Mouse (Mus musculus): ENCODE measurements at regions not wholly inside any gene's neighbourhood (a gene's known extent, or its start where the extent isn't known, plus 50 kb on each side); places are given as distances from the start of the nearest gene placed in this dataset.
A peak's percentile ranks its signal among the peaks of the same experiment; 100 is the strongest.
"Not testable (repeated sequence)": the region's sequence is repeated elsewhere in the genome, so short reads cannot be mapped to it uniquely, and the experiment has no call there.

DNA sequence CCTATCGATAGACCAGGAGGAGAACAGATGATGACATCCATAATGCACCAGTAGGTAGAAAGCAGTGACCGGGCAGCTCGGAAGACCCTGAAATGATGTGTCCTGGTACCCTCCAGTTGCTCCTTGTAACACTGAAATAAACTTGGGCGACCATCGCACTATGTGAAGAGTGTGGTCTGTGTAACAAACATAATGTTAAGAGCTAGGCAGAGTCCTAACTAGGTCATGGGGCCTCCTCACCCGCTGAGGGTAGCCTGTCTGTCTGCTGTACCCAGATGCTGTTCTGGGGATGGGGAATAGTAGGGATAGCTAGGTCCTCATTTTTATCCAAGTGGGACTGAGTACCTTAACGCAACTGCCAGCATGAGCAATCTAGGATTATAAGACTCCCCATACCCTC is 79.8 kb downstream of the Btg1 start:
- DNase-seq (ENCODE audit: low spot score) (no peak), ATAC-seq (no peak)
- H3K9me3 ChIP-seq (replicated peaks; ENCODE audit: control insufficient read depth, low read length) = no peaks in the 10 kb centered on the region
- H3K4me1 ChIP-seq (ENCODE audit: control insufficient read depth, insufficient read depth, low read length) = no peaks in the 10 kb centered on the region
- H3K36me3 ChIP-seq (ENCODE audit: control insufficient read depth, insufficient read depth, low read length) = no peaks in the 10 kb centered on the region
- H3K27me3 ChIP-seq (replicated peaks; ENCODE audit: control insufficient read depth, insufficient read depth, low read length) = no peaks in the 10 kb centered on the region
- no peak overlapping the region for H3K27ac ChIP-seq (ENCODE audit: low read depth, low read length)
- no peak overlapping the region for H3K4me2 ChIP-seq (ENCODE audit: low read length)
- no peak overlapping the region for H3K9ac ChIP-seq (ENCODE audit: low read length)
- H3K4me3 ChIP-seq (ENCODE audit: low read depth, low read length) = no peak overlapping the region
- 92% methylated on average over 7 of the region's 7 CpGs for WGBS

DNA sequence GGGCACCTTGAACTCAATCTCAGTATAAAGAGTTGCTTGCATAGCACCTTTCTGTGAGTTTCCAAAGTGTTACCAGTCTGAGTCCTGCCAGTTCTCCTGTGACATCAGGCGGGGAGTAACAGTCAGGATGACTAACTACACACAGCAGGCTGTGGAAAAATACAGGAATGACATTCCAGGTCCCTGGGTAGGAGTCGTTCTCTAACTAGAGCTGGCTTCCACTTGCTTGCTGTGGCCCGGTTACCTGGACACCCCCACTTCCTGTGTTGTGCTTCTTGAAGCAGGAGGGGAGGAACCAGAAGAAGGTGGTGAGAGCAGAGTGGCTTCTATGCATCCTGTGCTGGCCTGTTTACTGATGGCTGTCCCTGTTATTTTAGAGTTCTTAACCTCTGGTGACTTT is 81.0 kb downstream of the Btg1 start:
- DNase-seq (ENCODE audit: low spot score) (no peak), ATAC-seq (no peak)
- Histone ChIP-seq H3K9ac (ENCODE audit: low read length) (no peak overlapping the region), H3K4me2 (ENCODE audit: low read length) (no peak overlapping the region), H3K27ac (ENCODE audit: low read depth, low read length) (no peak overlapping the region), H3K36me3 (ENCODE audit: control insufficient read depth, insufficient read depth, low read length) (no peaks in the 10 kb centered on the region), H3K9me3 (replicated peaks; ENCODE audit: control insufficient read depth, low read length) (no peaks in the 10 kb centered on the region), H3K4me1 (ENCODE audit: control insufficient read depth, insufficient read depth, low read length) (no peaks in the 10 kb centered on the region), H3K4me3 (ENCODE audit: low read depth, low read length) (no peak overlapping the region), H3K27me3 (replicated peaks; ENCODE audit: control insufficient read depth, insufficient read depth, low read length) (no peaks in the 10 kb centered on the region)
- 87% methylated on average over 3 of the region's 3 CpGs for WGBS

DNA sequence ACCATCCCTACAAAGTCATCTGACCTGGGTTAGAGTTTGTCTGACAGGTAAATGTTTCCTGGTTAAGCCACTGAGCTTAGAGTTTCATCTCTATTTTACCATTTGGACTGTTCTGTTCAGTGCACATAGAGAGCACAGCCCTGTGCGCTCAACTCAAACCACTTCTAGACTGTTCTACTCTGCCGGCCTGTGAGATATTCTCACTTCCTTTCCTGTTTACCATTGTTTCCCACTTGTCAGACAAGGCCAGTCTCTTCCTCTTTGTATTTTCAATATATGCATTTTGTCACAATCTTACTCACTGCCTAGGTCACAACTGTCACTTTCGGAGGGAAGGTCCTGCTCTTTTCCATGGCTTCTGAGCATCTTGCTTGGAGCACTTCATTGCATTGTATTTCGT is 89.8 kb downstream of the Btg1 start:
- DNase-seq (ENCODE audit: low spot score) (no peak), ATAC-seq (no peak)
- H3K4me1 ChIP-seq (ENCODE audit: control insufficient read depth, insufficient read depth, low read length) = no peaks in the 10 kb centered on the region
- H3K9ac ChIP-seq (ENCODE audit: low read length) = no peak overlapping the region
- no peak overlapping the region for H3K4me3 ChIP-seq (ENCODE audit: low read depth, low read length)
- H3K36me3 ChIP-seq (ENCODE audit: control insufficient read depth, insufficient read depth, low read length) = no peaks in the 10 kb centered on the region
- no peaks in the 10 kb centered on the region for H3K9me3 ChIP-seq (replicated peaks; ENCODE audit: control insufficient read depth, low read length)
- WGBS = 94% methylated on average over 4 of the region's 4 CpGs
- no peak overlapping the region for H3K27ac ChIP-seq (ENCODE audit: low read depth, low read length)
- H3K4me2 ChIP-seq (ENCODE audit: low read length) = no peak overlapping the region
- H3K27me3 ChIP-seq (replicated peaks; ENCODE audit: control insufficient read depth, insufficient read depth, low read length) = no peaks in the 10 kb centered on the region

DNA sequence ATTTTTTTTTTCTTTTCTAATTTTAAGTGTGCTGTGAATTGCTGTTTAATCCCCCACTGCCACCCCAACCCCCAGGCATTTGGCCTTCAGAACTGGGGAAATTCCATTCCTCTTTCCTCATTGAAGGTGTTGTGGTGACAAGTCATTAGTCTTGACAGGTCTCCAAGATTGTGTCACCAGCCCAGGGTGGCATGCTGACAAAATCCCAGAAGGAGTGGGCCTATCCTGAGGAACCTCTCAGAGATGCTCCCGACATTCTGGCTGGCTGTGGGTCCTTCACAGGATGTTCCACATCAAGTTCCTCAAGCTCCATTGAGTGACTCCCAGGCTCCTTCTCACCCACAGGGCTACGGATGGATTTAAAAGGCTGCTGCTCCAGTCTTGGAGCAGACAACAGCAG is 91.7 kb downstream of the Btg1 start:
- no peak for ATAC-seq
- Histone ChIP-seq H3K4me1 (ENCODE audit: control insufficient read depth, insufficient read depth, low read length) (no peaks in the 10 kb centered on the region), H3K27me3 (replicated peaks; ENCODE audit: control insufficient read depth, insufficient read depth, low read length) (no peaks in the 10 kb centered on the region), H3K27ac (ENCODE audit: low read depth, low read length) (no peak overlapping the region), H3K9me3 (replicated peaks; ENCODE audit: control insufficient read depth, low read length) (no peaks in the 10 kb centered on the region), H3K4me3 (ENCODE audit: low read depth, low read length) (no peak overlapping the region), H3K36me3 (ENCODE audit: control insufficient read depth, insufficient read depth, low read length) (no peaks in the 10 kb centered on the region), H3K4me2 (ENCODE audit: low read length) (no peak overlapping the region), H3K9ac (ENCODE audit: low read length) (no peak overlapping the region)
- 66% methylated on average over 2 of the region's 2 CpGs for WGBS
- DNase-seq (ENCODE audit: low spot score) = peak; percentile 52

DNA sequence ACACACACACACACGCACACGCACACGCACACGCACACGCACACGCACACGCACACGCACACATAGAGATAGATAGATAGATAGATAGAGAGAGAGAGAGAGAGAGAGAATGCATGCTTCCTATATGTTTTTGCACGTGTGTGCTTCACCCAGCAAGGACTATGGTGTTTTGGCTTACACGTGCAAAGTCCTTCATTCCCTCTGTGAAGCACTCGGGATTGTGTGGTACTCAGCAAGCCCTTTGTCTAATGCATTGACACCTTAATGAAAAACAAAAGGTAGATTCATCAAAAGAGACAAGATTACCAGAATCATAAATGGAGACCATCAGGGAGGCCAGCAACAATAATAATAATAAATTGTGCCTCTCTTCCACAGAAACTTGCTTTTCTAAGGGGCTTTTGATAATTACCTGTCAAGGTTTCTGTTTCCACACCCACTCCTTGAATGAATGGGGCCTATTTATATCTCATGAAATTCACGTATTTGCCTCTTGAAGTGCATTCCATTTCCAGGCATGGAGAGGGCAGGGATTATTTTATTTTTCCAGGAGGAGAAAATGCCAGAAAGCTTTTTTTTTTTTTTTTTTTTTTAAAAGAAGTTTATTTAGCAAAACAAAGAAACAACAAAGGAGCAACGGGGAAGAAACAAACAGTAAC is 93.0 kb downstream of the Btg1 start:
- Histone ChIP-seq H3K4me3 (ENCODE audit: low read depth, low read length) (no peak overlapping the region), H3K27me3 (replicated peaks; ENCODE audit: control insufficient read depth, insufficient read depth, low read length) (no peaks in the 10 kb centered on the region), H3K4me2 (ENCODE audit: low read length) (no peak overlapping the region), H3K4me1 (ENCODE audit: control insufficient read depth, insufficient read depth, low read length) (no peaks in the 10 kb centered on the region), H3K9me3 (replicated peaks; ENCODE audit: control insufficient read depth, low read length) (no peaks in the 10 kb centered on the region), H3K27ac (ENCODE audit: low read depth, low read length) (no peak overlapping the region), H3K36me3 (ENCODE audit: control insufficient read depth, insufficient read depth, low read length) (no peaks in the 10 kb centered on the region), H3K9ac (ENCODE audit: low read length) (no peak overlapping the region)
- DNase-seq (ENCODE audit: low spot score) (no peak), ATAC-seq (no peak)
- WGBS = 85% methylated on average over 13 of the region's 13 CpGs

DNA sequence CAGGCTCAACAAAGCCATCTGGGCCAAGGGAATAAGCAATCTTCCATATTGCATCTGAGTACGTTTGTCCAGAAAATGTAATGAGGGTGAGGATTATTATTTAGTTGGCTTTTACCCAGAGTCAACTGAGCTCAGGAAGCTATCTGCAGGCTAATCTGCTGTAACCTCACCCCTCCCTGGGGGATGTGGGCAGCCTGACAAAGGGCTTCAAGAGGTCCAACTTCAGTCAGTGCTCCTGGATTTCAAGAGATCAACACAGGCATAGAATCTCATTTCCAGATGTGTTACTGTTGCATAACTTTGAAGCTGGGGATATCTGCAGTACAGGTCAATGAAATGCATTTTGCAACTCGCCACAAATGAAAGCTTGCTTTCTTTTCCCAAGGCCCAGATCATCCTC is 95.2 kb downstream of the Btg1 start:
- H3K27ac ChIP-seq (ENCODE audit: low read depth, low read length) = no peak overlapping the region

DNA sequence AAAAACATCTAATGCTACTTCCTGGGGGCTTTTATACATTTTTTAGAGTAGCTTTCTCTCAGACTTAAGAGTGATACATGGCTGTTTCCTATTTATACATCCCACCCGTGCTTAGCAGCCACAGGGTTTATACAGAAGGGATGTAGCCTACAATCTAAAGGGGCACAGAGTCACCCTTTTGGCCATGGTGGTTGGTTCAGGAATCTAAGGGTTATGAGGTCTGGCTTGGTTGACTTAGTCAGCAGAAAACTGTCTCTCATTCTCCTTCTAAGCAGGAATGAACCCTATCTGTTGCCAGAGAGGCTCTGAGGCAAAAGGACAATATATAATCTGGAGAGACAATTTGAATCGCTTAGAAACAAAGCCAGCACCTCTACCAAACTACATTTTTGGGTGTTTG is 97.9 kb downstream of the Btg1 start:
- 79% methylated on average over 2 of the region's 2 CpGs for WGBS
- ATAC-seq (no peak), DNase-seq (ENCODE audit: low spot score) (no peak)
- Histone ChIP-seq H3K4me2 (ENCODE audit: low read length) (no peak overlapping the region), H3K27ac (ENCODE audit: low read depth, low read length) (no peak overlapping the region), H3K36me3 (ENCODE audit: control insufficient read depth, insufficient read depth, low read length) (no peaks in the 10 kb centered on the region), H3K27me3 (replicated peaks; ENCODE audit: control insufficient read depth, insufficient read depth, low read length) (no peaks in the 10 kb centered on the region), H3K4me3 (ENCODE audit: low read depth, low read length) (no peak overlapping the region), H3K9ac (ENCODE audit: low read length) (no peak overlapping the region), H3K4me1 (ENCODE audit: control insufficient read depth, insufficient read depth, low read length) (peaks cover 4% of the 10 kb centered on the region; the same call in 1 of the 2 replicates), H3K9me3 (replicated peaks; ENCODE audit: control insufficient read depth, low read length) (no peaks in the 10 kb centered on the region)

More for the DNA sequence above, 95.2 kb downstream of the Btg1 start:
- Histone ChIP-seq H3K36me3 (ENCODE audit: control insufficient read depth, insufficient read depth, low read length) (no peaks in the 10 kb centered on the region), H3K9me3 (replicated peaks; ENCODE audit: control insufficient read depth, low read length) (no peaks in the 10 kb centered on the region), H3K27me3 (replicated peaks; ENCODE audit: control insufficient read depth, insufficient read depth, low read length) (no peaks in the 10 kb centered on the region), H3K4me3 (ENCODE audit: low read depth, low read length) (no peak overlapping the region), H3K4me2 (ENCODE audit: low read length) (no peak overlapping the region), H3K9ac (ENCODE audit: low read length) (no peak overlapping the region), H3K4me1 (ENCODE audit: control insufficient read depth, insufficient read depth, low read length) (no peaks in the 10 kb centered on the region; the same call in 1 of the 2 replicates)
- no peak for ATAC-seq
- no peak for DNase-seq (ENCODE audit: low spot score)
- WGBS = 83% methylated on average over 2 of the region's 2 CpGs

DNA sequence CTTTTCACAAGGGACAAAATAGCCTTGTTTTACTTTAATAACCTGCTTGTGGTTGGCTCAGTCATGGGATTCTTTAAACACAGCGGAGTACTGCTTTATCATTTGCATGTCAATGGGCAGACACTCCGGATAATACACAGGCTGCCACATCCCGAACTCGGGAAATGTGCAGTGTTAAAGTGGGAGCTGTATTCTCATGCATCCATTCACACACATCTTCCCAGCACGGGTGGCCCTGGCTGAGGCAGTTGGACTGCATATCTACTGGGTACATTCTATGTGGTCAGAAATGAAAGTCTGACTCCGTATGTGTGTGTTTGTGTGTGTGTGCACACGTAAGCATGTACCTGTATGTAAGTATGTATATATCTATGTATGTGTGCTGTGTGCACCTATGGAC is 100.5 kb downstream of the Btg1 start:
- no peak overlapping the region for H3K27ac ChIP-seq (ENCODE audit: low read depth, low read length)
- H3K4me2 ChIP-seq (ENCODE audit: low read length) = no peak overlapping the region
- peaks cover 16% of the 10 kb centered on the region; the same call in 1 of the 2 replicates for H3K4me1 ChIP-seq (ENCODE audit: control insufficient read depth, insufficient read depth, low read length)
- no peaks in the 10 kb centered on the region for H3K9me3 ChIP-seq (replicated peaks; ENCODE audit: control insufficient read depth, low read length)
- H3K9ac ChIP-seq (ENCODE audit: low read length) = no peak overlapping the region
- DNase-seq (ENCODE audit: low spot score) = peak; percentile 65
- H3K27me3 ChIP-seq (replicated peaks; ENCODE audit: control insufficient read depth, insufficient read depth, low read length) = no peaks in the 10 kb centered on the region
- whole genome bisulfite sequencing = 16% methylated on average over 7 of the region's 7 CpGs
- no peak overlapping the region for H3K4me3 ChIP-seq (ENCODE audit: low read depth, low read length)
- H3K36me3 ChIP-seq (ENCODE audit: control insufficient read depth, insufficient read depth, low read length) = no peaks in the 10 kb centered on the region
- ATAC-seq = peak; percentile 64

DNA sequence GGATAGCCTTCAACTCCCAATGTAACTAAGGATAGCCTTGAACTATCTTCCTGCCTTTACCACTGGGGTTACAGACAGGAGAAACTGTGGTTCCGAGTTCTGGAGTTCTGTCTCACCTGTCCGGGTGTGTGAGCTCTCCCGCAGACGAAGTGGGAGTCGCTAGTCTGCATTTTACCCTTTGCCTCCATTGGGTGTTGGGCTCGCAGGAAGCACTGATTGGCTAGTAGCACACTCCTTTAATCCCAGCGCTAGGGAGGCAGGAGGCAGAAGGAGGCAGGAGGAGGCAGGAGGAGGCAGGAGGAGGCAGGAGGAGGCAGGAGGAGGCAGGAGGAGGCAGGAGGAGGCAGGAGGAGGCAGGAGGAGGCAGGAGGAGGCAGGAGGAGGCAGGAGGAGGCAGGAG is 101.9 kb downstream of the Btg1 start:
- H3K27ac ChIP-seq (ENCODE audit: low read depth, low read length); H3K9me3 ChIP-seq (replicated peaks; ENCODE audit: control insufficient read depth, low read length); H3K27me3 ChIP-seq (replicated peaks; ENCODE audit: control insufficient read depth, insufficient read depth, low read length); H3K9ac ChIP-seq (ENCODE audit: low read length); DNase-seq (ENCODE audit: low spot score); H3K4me2 ChIP-seq (ENCODE audit: low read length); H3K36me3 ChIP-seq (ENCODE audit: control insufficient read depth, insufficient read depth, low read length); ATAC-seq; H3K4me3 ChIP-seq (ENCODE audit: low read depth, low read length): not testable (repeated sequence)
- peaks cover 20% of the 10 kb centered on the region; the same call in 1 of the 2 replicates for H3K4me1 ChIP-seq (ENCODE audit: control insufficient read depth, insufficient read depth, low read length)
- 91% methylated on average over 7 of the region's 7 CpGs for WGBS
